14 mouse cellular contexts compared by ENCODE assay signal in the genomic region with DNA sequence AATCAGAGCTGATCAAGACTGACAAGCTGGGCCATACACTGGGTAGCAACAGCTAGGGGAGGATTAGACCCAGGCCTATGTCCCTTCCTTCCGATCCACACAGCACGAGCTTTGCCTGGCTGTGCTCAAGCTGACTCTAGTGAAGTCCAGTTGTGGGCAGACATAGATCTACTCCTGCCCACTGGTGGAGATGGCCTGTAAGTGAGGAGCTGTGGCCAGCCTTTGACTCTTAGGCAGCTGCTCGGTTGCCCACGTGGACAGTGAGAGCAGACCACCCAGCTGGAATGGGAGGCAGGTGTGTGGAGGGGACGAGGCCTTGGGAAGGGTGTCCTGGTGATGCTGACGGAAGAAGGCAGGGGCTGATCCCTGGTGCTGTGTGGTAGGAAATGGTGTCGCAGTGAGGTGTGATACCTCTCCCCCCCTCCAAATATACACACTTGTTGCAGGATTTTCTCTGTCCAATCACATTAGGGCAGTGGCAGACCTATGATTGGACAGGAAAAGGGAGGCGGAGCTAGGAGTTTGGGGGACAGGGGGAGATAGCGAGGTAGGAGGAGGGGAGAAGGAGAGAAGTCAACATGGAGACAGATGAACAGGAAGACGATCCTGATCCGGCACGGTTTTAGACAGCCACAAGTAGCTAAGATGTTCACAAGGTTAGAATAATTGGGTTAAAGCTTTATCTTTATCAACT. TPM values are rescaled to one million over a fixed set of nuclear protein-coding genes. Genes with fewer than 3 reads are reported as not detected.
DNase-seq lines count a peak whose midpoint lies in the region; ATAC-seq and TF ChIP-seq lines count a peak whose summit lies in the region.
"Had no signal": no experiment of that assay in that cellular context is flagged by ENCODE, and none has a peak within 500 bp of the region (broad histone marks: within the 10 kb centered on the region; RNA-seq: fewer than 3 reads in every experiment).

No protein-coding gene starts in this region.

- TF ChIP-seq CTCF in cerebellum, adult 2 months (IDR thresholded peaks at IDR 0.05; ENCODE audit: borderline replicate concordance, insufficient read depth, low read depth, low read length), result peak; percentile 20; the same call in 1 of the 2 replicates
- TF ChIP-seq CTCF in kidney, postnatal 0 days (IDR thresholded peaks at IDR 0.05; ENCODE audit: low read depth), result peak; percentile 47

- 0 out of 2 replicates have a peak, but pooled peaks have one; percentile 24 for ATAC-seq in kidney, postnatal 0 days (replicated peaks; ENCODE audit: low FRiP score, low read depth)
- ATAC-seq in midbrain, embryonic 11.5 days (ENCODE audit: low FRiP score), result peak; percentile 48
- no peak for ATAC-seq in midbrain, embryonic 15.5 days (replicated peaks)
- ATAC-seq: inflammation-experienced regulatory T-cells, adult 6 months had no signal

- 56% methylated on average over 12 of the region's 12 CpGs for WGBS in cerebellum, adult 2 months
- 61% methylated on average over 12 of the region's 12 CpGs for WGBS in kidney, postnatal 0 days
- WGBS in midbrain, embryonic 11.5 days, result 62% methylated on average over 12 of the region's 12 CpGs
- WGBS in midbrain, embryonic 15.5 days, result 58% methylated on average over 12 of the region's 12 CpGs

- TF ChIP-seq POLR2A in cerebellum, adult 2 months (IDR thresholded peaks at IDR 0.05; ENCODE audit: borderline replicate concordance, insufficient read depth, low read length), result no peak

- H3K27ac ChIP-seq in cerebellum, adult 2 months (ENCODE audit: insufficient read depth, low read length), result no peak overlapping the region
- no peak overlapping the region for H3K27ac ChIP-seq in kidney, postnatal 0 days
- H3K27ac ChIP-seq in midbrain, embryonic 11.5 days (ENCODE audit: low read depth, low read length), result no peak overlapping the region
- no peak overlapping the region for H3K27ac ChIP-seq in midbrain, embryonic 15.5 days

- H3K4me3 ChIP-seq in cerebellum, adult 2 months (replicated peaks; ENCODE audit: insufficient read depth, low read depth, low read length), result no peak overlapping the region
- no peak overlapping the region for H3K4me3 ChIP-seq in kidney, postnatal 0 days (replicated peaks; ENCODE audit: low read depth, low read length)
- H3K4me3 ChIP-seq in midbrain, embryonic 11.5 days (ENCODE audit: low read depth, low read length), result no peak overlapping the region
- no peak overlapping the region for H3K4me3 ChIP-seq in midbrain, embryonic 15.5 days
- H3K4me3 ChIP-seq: megakaryocyte, embryonic 14.5 days had no signal

- H3K4me2 ChIP-seq in kidney, postnatal 0 days (ENCODE audit: low read length), result no peak overlapping the region
- H3K4me2 ChIP-seq in midbrain, embryonic 11.5 days, result no peak overlapping the region
- H3K4me2 ChIP-seq in midbrain, embryonic 15.5 days, result no peak overlapping the region

- no peaks in the 10 kb centered on the region for H3K9me3 ChIP-seq in kidney, postnatal 0 days (replicated peaks; ENCODE audit: low read length)
- no peaks in the 10 kb centered on the region for H3K9me3 ChIP-seq in midbrain, embryonic 11.5 days (ENCODE audit: control insufficient read depth, low read length)
- H3K9me3 ChIP-seq in midbrain, embryonic 15.5 days, result no peaks in the 10 kb centered on the region
- H3K9me3 ChIP-seq: megakaryocyte, embryonic 14.5 days had no signal

- DNase-seq in cerebellum, adult 2 months, result no peak
- DNase-seq in cerebellum, postnatal 4 days (ENCODE audit: low spot score in 2 of 2), result no peak
- no peak for DNase-seq in kidney, postnatal 0 days (ENCODE audit: low spot score)
- no peak for DNase-seq in kidney, adult 9 months
- DNase-seq in midbrain, embryonic 11.5 days (ENCODE audit: low spot score, missing footprints), result no peak
- DNase-seq in urinary bladder, postnatal 4 days (ENCODE audit: low spot score in 2 of 2), result no peak
- no peak for DNase-seq in cerebellum, postnatal 14 days
- DNase-seq: cerebellum, adult 8-10 months; heart, postnatal 14 days; kidney, postnatal 14 days had no signal

- peaks cover 7% of the 10 kb centered on the region for H3K4me1 ChIP-seq in cerebellum, adult 2 months (ENCODE audit: control insufficient read depth, insufficient read depth, low read length)
- peaks cover 15% of the 10 kb centered on the region for H3K4me1 ChIP-seq in kidney, postnatal 0 days (replicated peaks; ENCODE audit: insufficient read depth, low read length)
- H3K4me1 ChIP-seq in midbrain, embryonic 11.5 days (ENCODE audit: control insufficient read depth, insufficient read depth, low read length), result 0 out of 2 replicates have a peak, but pooled peaks cover 2% of the 10 kb centered on the region
- peaks cover 15% of the 10 kb centered on the region for H3K4me1 ChIP-seq in midbrain, embryonic 15.5 days
- H3K4me1 ChIP-seq: megakaryocyte, embryonic 14.5 days had no signal

- H3K27me3 ChIP-seq in cerebellum, adult 2 months (ENCODE audit: control insufficient read depth, insufficient read depth, low read length), result no peaks in the 10 kb centered on the region
- no peaks in the 10 kb centered on the region for H3K27me3 ChIP-seq in kidney, postnatal 0 days (ENCODE audit: insufficient read depth, low read length)
- no peaks in the 10 kb centered on the region for H3K27me3 ChIP-seq in midbrain, embryonic 11.5 days (ENCODE audit: control insufficient read depth, insufficient read depth, low read length)
- no peaks in the 10 kb centered on the region for H3K27me3 ChIP-seq in midbrain, embryonic 15.5 days (replicated peaks)

- H3K9ac ChIP-seq in kidney, postnatal 0 days (ENCODE audit: low read depth, low read length), result no peak overlapping the region
- H3K9ac ChIP-seq in midbrain, embryonic 11.5 days (ENCODE audit: low read length), result no peak overlapping the region
- H3K9ac ChIP-seq in midbrain, embryonic 15.5 days, result no peak overlapping the region

- H3K36me3 ChIP-seq in kidney, postnatal 0 days (ENCODE audit: insufficient read depth, low read length), result no peaks in the 10 kb centered on the region
- no peaks in the 10 kb centered on the region for H3K36me3 ChIP-seq in midbrain, embryonic 11.5 days (ENCODE audit: control insufficient read depth, insufficient read depth, low read length)
- no peaks in the 10 kb centered on the region for H3K36me3 ChIP-seq in midbrain, embryonic 15.5 days (replicated peaks)

RNA-seq across cellular contexts. Expression of gene Sned1, which starts 29.2 kb away (rescaled TPM):
- 18.5 and 20.6 TPM in 2 replicates for polyA plus RNA-seq in cerebellum, adult 2 months (2012; rRNA removed)
- 5.1 and 6.1 TPM in 2 replicates for polyA plus RNA-seq in kidney, postnatal 0 days (2015; fragmentation: Nextera tagmentation; extraction: Ambion mirVana)
- 1.8 and 2.0 TPM in 2 replicates for polyA plus RNA-seq in midbrain, embryonic 11.5 days (2014; fragmentation: Nextera tagmentation; extraction: Ambion mirVana)
- polyA plus RNA-seq in midbrain, embryonic 15.5 days (2015; fragmentation: Nextera tagmentation; extraction: Ambion mirVana), result 8.7 and 12.5 TPM in 2 replicates

RNA-seq across cellular contexts. Expression of gene Crocc2, which starts 37.9 kb away (rescaled TPM):
- polyA plus RNA-seq in cerebellum, adult 2 months (2012; rRNA removed), result 0.28 and 0.54 TPM in 2 replicates
- polyA plus RNA-seq in kidney, postnatal 0 days (2015; fragmentation: Nextera tagmentation; extraction: Ambion mirVana), result 0.06 and 0.14 TPM in 2 replicates
- 0.11 TPM in 2 replicates for polyA plus RNA-seq in midbrain, embryonic 11.5 days (2014; fragmentation: Nextera tagmentation; extraction: Ambion mirVana)
- polyA plus RNA-seq in midbrain, embryonic 15.5 days (2015; fragmentation: Nextera tagmentation; extraction: Ambion mirVana), result 0.52 and 0.54 TPM in 2 replicates
- polyA plus RNA-seq: inflammation-experienced regulatory T-cells, adult 6 months; liver, adult 2 months had no signal

RNA-seq across cellular contexts. Expression of gene 2310007B03Rik, which starts 45.7 kb away (rescaled TPM):
- polyA plus RNA-seq in cerebellum, adult 2 months (2012; rRNA removed), result 0.10 TPM in 1 of 2 replicates, not detected in the other
- 3.1 and 3.4 TPM in 2 replicates for polyA plus RNA-seq in kidney, postnatal 0 days (2015; fragmentation: Nextera tagmentation; extraction: Ambion mirVana)
- 0.22 and 0.34 TPM in 2 replicates for polyA plus RNA-seq in midbrain, embryonic 11.5 days (2014; fragmentation: Nextera tagmentation; extraction: Ambion mirVana)
- 0.14 and 0.32 TPM in 2 replicates for polyA plus RNA-seq in midbrain, embryonic 15.5 days (2015; fragmentation: Nextera tagmentation; extraction: Ambion mirVana)
- polyA plus RNA-seq: inflammation-experienced regulatory T-cells, adult 6 months had no signal
